Mouse (Mus musculus) neutrophil, adult 5-6 weeks (primary cell): Measurements from ENCODE around the gene Mchr1. TPM values are rescaled to one million over a fixed set of nuclear protein-coding genes. Genes with fewer than 3 reads are reported as not detected.

Source experiments
- ATAC-seq: fragments of 151-379, 151-347 bp; 2 replicates; pipeline ENCODE4 v1.8.0; 2017; ENCODE audit warnings: mild to moderate bottlenecking, moderate TSS enrichment; ENCODE audit not compliant: insufficient number of reproducible peaks, poor library complexity, low FRiP score, severe bottlenecking; ENCODE audit errors: extremely low read depth
- total RNA-seq: library from RNA; stranded (forward); fragments of 200-1000 nt; gene quantifications from 2 replicates; pipeline ENCODE4 v1.2.3, GENCODE M21; 2017

The Mchr1 gene
- total RNA-seq, 1 experiment from 2014 or later: not detected

DNA sequence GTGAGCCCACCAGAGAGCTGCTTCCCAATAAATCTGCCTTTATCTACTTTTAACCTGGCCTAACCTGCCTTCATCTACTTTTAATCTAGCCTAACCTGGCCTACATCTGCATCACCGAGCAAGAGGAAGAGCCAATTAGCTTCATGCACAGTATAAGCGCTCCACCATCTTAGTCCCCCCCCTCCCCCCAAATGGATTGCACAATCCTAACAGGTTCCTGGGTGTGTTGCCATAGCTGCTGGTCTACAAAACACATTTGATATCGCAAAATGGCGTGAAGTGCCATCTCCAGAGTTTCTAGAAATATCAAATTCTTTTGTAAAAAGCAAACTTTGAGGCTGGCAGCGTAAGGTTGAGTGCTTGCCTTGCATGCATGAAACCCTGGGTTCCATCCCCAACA lies 24.0 kb downstream of the Mchr1 start:
- no peak for ATAC-seq

DNA sequence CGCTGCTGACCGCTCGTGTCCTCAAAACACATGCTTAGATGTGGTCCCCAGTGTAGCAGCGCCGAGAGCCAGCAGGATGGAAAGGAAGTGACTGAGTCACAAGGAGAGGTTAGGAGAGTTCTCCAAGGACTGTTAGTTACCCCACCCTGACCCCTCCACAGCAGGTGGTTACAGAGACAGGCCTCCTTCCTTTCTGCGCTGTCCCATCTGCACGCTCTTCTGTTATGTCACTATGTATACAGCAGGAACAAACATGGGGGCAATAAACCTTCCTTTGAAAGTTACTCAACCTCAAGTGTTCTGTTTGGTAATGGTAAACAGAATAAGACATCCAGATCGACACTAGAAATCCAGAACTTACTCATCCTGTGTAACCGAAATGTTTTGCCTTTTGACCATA lies 24.9 kb downstream of the Mchr1 start:
- ATAC-seq: no peak

DNA sequence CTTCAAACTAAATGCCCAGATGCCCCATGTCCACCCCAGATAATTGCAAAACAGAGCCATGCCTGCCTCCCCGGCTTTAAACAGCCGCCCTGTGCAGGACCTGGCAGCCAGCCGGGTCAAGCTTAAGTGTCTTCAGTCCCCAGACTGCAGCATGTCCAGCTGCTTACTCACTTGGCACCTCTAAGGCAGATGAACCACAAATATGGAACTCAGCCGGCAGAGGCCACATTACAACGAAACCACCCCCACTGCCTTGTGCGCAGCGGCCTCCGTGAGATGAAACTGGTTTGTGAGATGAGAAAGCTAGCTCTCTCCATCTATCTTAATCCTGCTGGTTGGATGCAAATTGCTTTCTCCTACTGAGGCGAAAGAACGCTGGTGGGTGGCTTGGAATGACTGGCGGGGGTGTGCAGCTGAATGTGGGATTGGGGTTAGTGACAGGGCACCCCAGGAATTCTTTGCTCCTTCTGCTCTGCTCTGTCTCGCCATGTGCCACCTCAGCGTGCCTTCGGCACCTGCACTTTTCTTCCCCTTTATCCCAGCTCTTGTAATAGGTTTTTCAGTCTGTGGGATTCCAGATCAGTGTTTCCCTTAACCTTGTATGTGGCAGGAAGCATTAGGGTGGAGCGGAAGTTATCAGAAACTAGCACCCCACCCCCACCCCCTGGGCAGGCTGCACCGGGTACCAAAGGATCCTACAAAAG lies 29.2 kb downstream of the Mchr1 start:
- no peak for ATAC-seq

DNA sequence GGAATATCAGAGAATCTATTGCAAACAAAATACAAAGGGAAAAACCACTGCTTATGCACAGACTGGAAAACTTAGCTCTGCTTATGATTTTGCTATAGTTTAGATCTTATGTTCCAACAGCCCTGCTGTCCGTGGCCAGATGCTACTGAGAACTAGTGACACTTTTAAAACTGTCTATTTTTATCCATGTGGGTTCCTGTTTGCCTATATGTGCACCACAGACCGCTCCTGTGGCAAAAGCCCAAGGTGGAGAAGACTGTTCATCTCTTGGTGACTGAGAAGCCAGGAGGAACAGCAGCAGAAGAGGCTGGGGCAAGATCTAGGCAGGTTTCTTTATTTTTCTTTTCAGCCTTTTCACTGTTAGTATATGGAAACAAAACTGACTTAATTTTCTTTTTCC lies 32.1 kb downstream of the Mchr1 start:
- no peak for ATAC-seq

DNA sequence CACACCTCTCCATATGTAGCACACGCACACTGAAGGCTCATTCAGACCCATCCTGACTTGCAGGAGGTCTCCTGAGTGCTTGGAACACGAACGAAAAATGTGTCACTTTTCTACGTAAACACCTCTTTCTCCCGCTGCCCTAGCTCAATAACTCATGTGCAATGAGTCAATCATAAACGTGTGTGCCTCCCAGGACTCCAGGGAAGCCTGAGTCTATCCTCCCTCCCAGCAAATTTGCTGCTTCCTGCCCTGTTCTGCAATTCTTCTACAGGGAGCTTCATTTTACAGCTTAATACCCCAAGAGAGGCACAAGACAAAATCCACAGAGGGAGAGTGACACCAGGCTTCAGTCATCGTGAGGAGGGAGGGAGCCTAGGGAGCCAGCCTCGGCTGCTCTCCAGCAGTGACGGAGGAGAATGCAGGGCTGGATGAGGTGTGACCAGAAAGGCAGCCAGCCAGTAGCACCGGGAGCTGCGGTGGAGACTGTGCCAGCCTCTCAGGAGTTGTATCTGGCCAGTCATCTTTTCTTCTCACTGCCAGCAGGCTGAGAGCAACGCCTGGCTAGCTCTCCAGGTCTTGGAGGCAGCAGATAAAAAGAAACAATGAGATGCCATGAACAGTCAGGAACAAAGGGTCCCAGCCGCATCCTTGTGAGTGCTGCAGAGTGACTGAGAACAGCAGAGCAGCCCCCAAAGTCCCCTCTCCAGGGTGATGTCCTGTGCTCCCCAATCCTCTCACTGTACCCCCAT lies 37.2 kb downstream of the Mchr1 start:
- no peak for ATAC-seq

DNA sequence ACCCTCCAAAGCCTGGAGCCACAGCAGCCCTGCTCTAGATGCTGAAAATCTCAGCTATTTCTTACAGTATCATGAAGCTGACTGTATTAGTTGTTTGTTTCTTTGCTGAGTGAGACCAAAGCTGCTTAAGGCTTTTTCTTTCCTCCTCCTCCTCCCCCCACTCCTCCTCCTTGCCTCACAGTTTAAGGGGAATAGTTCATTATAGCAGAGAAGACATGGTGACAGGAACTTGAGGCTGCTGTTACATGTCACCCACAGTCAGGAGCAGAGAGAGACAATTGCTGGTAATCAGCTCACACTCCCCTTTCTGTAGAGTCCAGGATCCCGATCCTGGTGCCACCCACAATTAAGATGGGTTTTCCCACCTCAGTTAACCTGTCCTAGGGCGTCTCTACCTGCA lies 38.1 kb downstream of the Mchr1 start:
- ATAC-seq: no peak

DNA sequence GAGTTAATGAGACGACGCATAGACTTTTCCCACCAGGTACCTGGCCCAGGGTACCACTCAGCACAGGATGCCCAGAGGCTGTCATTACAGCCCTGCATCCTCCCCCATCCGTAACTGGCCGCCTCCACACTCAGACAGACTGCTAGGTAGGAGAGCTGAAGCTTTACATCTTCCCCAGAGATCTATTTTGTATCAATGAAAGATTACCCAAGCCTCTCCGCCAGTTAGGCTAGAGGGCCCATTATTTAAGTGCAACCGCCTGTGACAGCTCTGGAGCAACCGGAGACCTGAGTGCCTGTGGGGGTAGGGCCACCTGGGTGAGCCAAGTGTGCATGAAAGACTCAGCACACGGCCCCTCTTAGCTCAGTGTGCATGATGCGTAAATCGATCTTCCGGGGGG lies 42.6 kb downstream of the Mchr1 start:
- ATAC-seq: no peak

DNA sequence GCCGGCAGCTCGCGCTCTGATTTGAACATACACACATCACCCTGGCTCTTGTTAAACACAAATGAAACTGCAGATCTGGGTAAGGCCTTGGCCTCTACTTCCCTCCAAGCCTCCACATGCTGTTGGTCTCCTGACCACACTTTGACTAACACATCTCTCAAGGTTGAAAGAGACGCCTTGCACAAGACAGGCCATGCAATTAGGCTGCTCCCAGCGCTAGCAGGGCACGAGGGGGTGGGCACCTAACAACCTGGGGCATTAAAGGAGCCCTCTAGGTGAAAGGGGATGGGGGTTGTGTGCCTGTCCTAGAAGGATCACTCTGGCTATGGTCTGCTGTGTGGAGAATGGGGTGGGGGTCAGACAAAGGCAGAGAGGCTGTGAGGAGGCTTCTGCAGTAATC lies 43.4 kb downstream of the Mchr1 start:
- ATAC-seq: no peak

DNA sequence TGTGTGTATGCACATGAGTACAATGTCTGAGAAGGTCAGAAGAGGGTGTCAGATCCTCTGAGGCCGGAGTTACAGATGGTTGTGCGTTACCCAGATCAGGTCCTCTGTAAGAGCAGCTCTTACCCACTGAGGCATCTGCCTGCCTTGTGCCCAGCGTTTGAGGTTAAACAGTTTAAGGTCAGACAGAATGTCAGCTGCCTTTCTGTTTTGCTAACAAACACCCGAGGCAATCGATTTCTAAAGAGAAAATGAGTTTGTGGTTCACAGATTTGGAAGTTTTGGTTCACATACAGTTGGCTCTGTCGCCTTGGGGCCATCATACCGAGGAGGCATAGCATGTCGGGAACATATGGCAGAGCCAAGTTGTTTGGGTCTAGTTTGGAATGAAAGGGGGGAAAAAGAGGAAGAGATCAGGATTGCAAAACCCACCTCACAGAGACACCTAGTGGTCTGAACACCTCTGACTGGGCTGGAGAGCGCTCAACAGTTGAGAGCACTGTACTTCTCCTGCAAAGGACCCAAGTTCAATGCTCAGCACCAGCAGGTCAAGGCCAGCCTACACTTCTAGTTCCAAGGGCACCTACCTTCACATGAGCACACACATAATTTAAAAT lies 48.9 kb downstream of the Mchr1 start:
- no peak for ATAC-seq

Other genes starting within 250 kb of the Mchr1 start
- 59.9 and 68.9 TPM in 2 replicates for gene Mrtfa, start 44.7 kb upstream of the Mchr1 start, total RNA-seq
- gene Slc25a17, start 125.3 kb downstream of the Mchr1 start, total RNA-seq: 32.8 and 38.6 TPM in 2 replicates
- 129 and 135 TPM in 2 replicates for gene St13, start 164.6 kb downstream of the Mchr1 start, total RNA-seq
- 10.3 and 19.4 TPM in 2 replicates for gene Xpnpep3, start 164.6 kb downstream of the Mchr1 start, total RNA-seq
- not detected in 2 replicates for gene Dnajb7, start 172.8 kb downstream of the Mchr1 start, total RNA-seq
- 86.8 and 107 TPM in 2 replicates for gene Rbx1, start 230.8 kb downstream of the Mchr1 start, total RNA-seq